Mouse (Mus musculus): Measurements from ENCODE around the gene B430218F22Rik. TPM values are rescaled to one million over a fixed set of nuclear protein-coding genes. Genes with fewer than 3 reads are reported as not detected.
"Not testable (repeated sequence)": the region's sequence is repeated elsewhere in the genome, so short reads cannot be mapped to it uniquely, and the experiment has no call there.

The B430218F22Rik gene
- 0.18 and 0.19 TPM in 2 replicates for polyA plus RNA-seq (2015; fragmentation: Nextera tagmentation; extraction: Ambion mirVana)

DNA sequence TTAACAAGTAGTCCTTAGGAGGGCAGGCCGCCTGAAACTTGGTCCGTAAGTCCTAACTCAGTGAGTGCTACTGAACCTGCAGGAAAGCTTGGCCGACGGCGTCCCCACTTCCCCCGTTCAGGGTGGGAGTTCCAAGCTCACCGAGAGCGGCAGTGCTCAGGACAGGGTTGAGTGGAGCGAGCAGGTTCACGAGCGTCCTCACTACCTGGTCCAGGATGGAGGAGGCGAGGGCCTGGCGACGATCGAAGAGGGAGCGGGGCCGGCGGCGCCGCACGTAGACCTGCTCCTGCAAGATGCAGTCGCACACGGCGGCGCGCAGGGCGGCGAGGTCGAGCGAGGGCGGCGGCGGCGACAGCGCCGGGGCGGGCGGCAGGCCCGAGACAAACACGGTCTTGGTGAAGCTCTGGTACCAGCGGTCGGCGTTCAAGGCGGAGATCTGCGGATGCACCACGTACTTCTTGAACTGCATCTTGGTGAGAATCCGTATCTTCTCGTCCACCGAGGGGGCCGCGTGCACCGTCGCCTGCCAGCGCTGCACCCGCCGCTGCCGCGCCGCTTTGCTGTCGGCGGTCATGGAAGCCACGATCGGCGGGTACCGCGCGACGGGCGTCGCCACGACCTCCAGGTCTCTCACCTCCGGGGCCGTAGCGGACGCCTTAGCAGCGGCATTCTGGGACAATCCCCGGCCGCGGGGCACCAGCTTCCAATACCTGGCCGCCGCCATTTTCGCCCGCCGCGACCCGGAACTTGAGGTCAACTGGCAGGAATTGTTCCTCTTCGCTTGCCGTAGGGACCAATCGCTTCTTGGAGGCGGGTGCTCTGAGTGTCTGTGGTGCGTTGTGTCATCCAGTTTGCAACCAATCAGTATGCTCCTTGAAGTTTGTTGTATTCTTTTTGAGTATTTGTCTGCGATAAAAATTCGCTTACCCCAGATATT lies at the start of gene B430218F22Rik, which contains the start of gene Mrps30:
Gene B430218F22Rik (plus strand): TSS at position 120 of the 937 bp plus-strand sequence.
Gene Mrps30 (minus strand): TSS at position 742 of the 937 bp plus-strand sequence.
- Histone ChIP-seq H3K4me3 (ENCODE audit: low read depth, low read length) (peak within 1 kb of the TSS; percentile 92), H3K27ac (ENCODE audit: low read length) (peak within 1 kb of the TSS; percentile 74), H3K27me3 (ENCODE audit: control insufficient read depth, insufficient read depth, low read depth, low read length) (no peaks in the 10 kb centered on the region), H3K36me3 (ENCODE audit: control insufficient read depth, insufficient read depth) (peaks cover 17% of the 10 kb centered on the region), H3K9me3 (replicated peaks; ENCODE audit: control insufficient read depth, low read length) (no peaks in the 10 kb centered on the region), H3K4me2 (ENCODE audit: low read depth, low read length) (peak within 1 kb of the TSS; percentile 84), H3K9ac (ENCODE audit: low read depth, low read length) (peak within 1 kb of the TSS; percentile 85), H3K4me1 (ENCODE audit: control insufficient read depth, low read depth, low read length) (peaks cover 2% of the 10 kb centered on the region; the same call in 1 of the 2 replicates)
- ATAC-seq (ENCODE audit: low read depth): peak; percentile 97
- WGBS (ENCODE audit: insufficient replicate concordance): under 1% methylated on average over 93 of the region's 93 CpGs

DNA sequence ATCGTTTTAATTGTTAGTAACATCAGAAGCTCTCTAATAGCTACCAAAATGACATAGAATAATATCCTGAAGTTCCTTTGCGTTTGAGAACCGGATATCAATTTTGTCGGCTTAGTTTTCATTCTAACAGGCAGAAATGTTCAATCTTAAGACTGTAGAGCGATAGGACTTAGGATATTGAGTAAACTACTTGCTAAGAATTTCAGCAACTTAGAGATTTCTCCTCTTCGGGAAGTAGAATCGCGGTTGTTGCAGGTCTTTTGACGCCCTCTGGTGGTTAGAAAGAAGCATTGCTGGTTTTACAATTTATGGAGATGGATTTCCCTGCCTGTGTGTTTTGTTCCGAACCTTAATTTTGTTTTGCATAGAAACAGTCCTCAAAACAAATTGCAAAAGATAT lies 36.2 kb upstream of the B430218F22Rik start:
- Histone ChIP-seq H3K4me3 (ENCODE audit: low read depth, low read length) (no peak overlapping the region), H3K27me3 (ENCODE audit: control insufficient read depth, insufficient read depth, low read depth, low read length) (no peaks in the 10 kb centered on the region), H3K4me2 (ENCODE audit: low read depth, low read length) (no peak overlapping the region), H3K9me3 (replicated peaks; ENCODE audit: control insufficient read depth, low read length) (no peaks in the 10 kb centered on the region), H3K9ac (ENCODE audit: low read depth, low read length) (no peak overlapping the region), H3K36me3 (ENCODE audit: control insufficient read depth, insufficient read depth) (no peaks in the 10 kb centered on the region), H3K27ac (ENCODE audit: low read length) (no peak overlapping the region), H3K4me1 (ENCODE audit: control insufficient read depth, low read depth, low read length) (no peaks in the 10 kb centered on the region)
- WGBS (ENCODE audit: insufficient replicate concordance): 20% methylated on average over 10 of the region's 10 CpGs
- ATAC-seq (ENCODE audit: low read depth): no peak

DNA sequence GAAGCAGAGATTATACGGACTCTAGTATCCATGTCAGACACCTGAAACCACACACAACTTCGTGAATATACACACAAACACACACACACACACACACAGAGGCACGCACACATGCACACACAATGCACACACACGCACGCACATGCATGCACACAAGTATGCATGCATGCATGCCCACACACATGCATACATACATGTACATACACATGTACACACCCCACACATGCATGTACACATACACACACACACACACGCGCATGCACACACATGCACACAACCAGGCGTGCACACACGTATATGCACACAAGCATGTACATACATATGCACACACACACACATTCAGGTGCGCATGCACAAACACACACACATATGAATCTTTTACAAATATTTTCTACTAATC lies 35.6 kb upstream of the B430218F22Rik start:
- no peak for ATAC-seq (ENCODE audit: low read depth)
- 76% methylated on average over 10 of the region's 10 CpGs for WGBS (ENCODE audit: insufficient replicate concordance)

DNA sequence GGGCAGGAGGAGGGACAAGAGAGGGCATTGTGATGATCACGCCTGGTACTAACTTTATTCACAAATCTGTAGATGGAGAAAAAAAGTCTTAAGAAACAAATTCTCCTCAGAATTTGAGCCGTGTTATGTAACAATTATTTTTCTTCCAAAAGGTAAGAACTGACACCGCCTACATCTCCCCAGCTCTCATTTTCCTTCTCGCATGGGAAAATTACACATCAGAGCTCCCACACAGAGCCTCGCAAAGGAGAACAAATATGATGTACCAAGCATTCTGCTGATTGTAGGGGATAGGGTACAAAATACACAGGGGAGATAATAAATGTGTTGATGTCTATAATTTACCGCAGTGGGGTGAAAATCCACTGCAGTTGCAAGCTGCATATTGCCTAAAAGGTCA lies 23.1 kb upstream of the B430218F22Rik start:
- Histone ChIP-seq H3K9me3 (replicated peaks; ENCODE audit: control insufficient read depth, low read length) (no peaks in the 10 kb centered on the region), H3K4me1 (ENCODE audit: control insufficient read depth, low read depth, low read length) (no peaks in the 10 kb centered on the region), H3K4me2 (ENCODE audit: low read depth, low read length) (no peak overlapping the region), H3K36me3 (ENCODE audit: control insufficient read depth, insufficient read depth) (no peaks in the 10 kb centered on the region), H3K27me3 (ENCODE audit: control insufficient read depth, insufficient read depth, low read depth, low read length) (no peaks in the 10 kb centered on the region), H3K4me3 (ENCODE audit: low read depth, low read length) (no peak overlapping the region), H3K27ac (ENCODE audit: low read length) (no peak overlapping the region), H3K9ac (ENCODE audit: low read depth, low read length) (no peak overlapping the region)
- no peak for ATAC-seq (ENCODE audit: low read depth)
- 68% methylated on average over 6 of the region's 6 CpGs for WGBS (ENCODE audit: insufficient replicate concordance)

More for the DNA sequence above, 35.6 kb upstream of the B430218F22Rik start:
- H3K9ac ChIP-seq (ENCODE audit: low read depth, low read length): no peak overlapping the region
- H3K27ac ChIP-seq (ENCODE audit: low read length): no peak overlapping the region
- H3K27me3 ChIP-seq (ENCODE audit: control insufficient read depth, insufficient read depth, low read depth, low read length): no peaks in the 10 kb centered on the region
- no peaks in the 10 kb centered on the region for H3K4me1 ChIP-seq (ENCODE audit: control insufficient read depth, low read depth, low read length)
- no peaks in the 10 kb centered on the region for H3K36me3 ChIP-seq (ENCODE audit: control insufficient read depth, insufficient read depth)
- H3K4me3 ChIP-seq (ENCODE audit: low read depth, low read length): no peak overlapping the region
- no peak overlapping the region for H3K4me2 ChIP-seq (ENCODE audit: low read depth, low read length)
- H3K9me3 ChIP-seq (replicated peaks; ENCODE audit: control insufficient read depth, low read length): no peaks in the 10 kb centered on the region

DNA sequence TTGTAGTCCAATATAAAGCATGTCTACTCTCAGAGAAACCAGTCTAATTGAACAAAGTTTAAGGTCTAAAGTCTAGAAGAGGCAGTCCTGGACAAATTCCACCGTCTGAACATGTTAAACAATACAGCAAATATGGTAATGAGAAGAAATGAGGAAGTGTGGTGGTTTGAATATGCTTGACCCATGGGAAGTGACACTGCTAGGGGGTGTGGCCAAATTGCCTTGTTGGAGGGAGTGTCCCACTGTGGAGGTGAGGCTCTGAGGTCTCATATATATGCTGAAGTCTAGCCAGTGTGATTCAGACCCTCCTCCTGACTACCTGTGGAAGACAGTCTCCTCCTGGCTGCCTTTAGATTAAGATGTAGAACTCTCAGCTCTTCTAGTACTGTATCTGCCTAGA lies 20.7 kb upstream of the B430218F22Rik start:
- no peak overlapping the region for H3K27ac ChIP-seq (ENCODE audit: low read length)
- no peaks in the 10 kb centered on the region for H3K27me3 ChIP-seq (ENCODE audit: control insufficient read depth, insufficient read depth, low read depth, low read length)
- no peaks in the 10 kb centered on the region for H3K9me3 ChIP-seq (replicated peaks; ENCODE audit: control insufficient read depth, low read length)
- H3K36me3 ChIP-seq (ENCODE audit: control insufficient read depth, insufficient read depth): no peaks in the 10 kb centered on the region
- no peak for ATAC-seq (ENCODE audit: low read depth)
- H3K4me1 ChIP-seq (ENCODE audit: control insufficient read depth, low read depth, low read length): no peaks in the 10 kb centered on the region
- H3K4me2 ChIP-seq (ENCODE audit: low read depth, low read length): no peak overlapping the region
- H3K4me3 ChIP-seq (ENCODE audit: low read depth, low read length): no peak overlapping the region
- WGBS (ENCODE audit: insufficient replicate concordance): 19% methylated on average over 1 of the region's 1 CpGs
- H3K9ac ChIP-seq (ENCODE audit: low read depth, low read length): no peak overlapping the region

DNA sequence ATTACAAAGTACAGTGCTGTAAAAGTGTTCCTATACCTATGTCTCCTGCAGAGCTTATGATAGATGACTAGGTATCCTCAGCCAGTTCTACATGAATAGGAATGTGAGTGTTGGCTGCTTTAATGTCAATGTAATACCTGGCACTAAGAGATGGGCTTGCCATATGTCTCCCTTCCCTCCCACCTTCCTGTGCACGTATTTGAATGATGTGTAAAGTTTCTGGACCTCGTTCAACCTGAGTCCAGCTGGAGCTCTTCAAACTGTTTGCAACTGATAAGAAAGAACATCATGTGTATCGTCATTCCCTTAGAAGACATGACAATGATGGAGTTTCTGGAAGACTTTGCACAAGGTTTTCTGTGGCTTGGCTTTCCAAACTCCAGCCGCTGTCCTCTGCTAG lies 13.6 kb upstream of the B430218F22Rik start:
- H3K9ac ChIP-seq (ENCODE audit: low read depth, low read length): no peak overlapping the region
- ATAC-seq (ENCODE audit: low read depth): no peak
- H3K36me3 ChIP-seq (ENCODE audit: control insufficient read depth, insufficient read depth): 0 out of 2 replicates have a peak, but pooled peaks cover 2% of the 10 kb centered on the region
- H3K4me1 ChIP-seq (ENCODE audit: control insufficient read depth, low read depth, low read length): no peaks in the 10 kb centered on the region
- 51% methylated on average over 4 of the region's 4 CpGs for WGBS (ENCODE audit: insufficient replicate concordance)
- H3K27me3 ChIP-seq (ENCODE audit: control insufficient read depth, insufficient read depth, low read depth, low read length): no peaks in the 10 kb centered on the region
- no peak overlapping the region for H3K27ac ChIP-seq (ENCODE audit: low read length)
- H3K4me3 ChIP-seq (ENCODE audit: low read depth, low read length): no peak overlapping the region
- no peak overlapping the region for H3K4me2 ChIP-seq (ENCODE audit: low read depth, low read length)
- no peaks in the 10 kb centered on the region for H3K9me3 ChIP-seq (replicated peaks; ENCODE audit: control insufficient read depth, low read length)

DNA sequence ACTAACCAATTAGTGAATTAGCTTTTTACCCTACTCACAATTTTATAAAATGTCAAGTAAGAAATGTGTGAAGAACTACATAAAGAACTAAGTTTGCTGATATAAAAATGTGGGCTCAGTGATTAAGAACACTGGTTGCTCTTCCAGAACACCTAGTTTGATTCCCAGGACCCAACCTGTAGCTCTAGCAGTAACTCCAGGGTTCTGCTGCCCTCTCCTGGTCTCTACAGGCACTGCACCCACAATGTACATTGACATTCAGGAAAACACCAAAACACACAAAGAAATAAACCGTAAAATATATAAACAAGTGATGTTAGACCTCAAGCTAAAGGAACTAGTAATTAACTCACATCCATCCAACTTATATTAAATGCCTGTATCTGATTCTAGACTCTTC lies 7.3 kb upstream of the B430218F22Rik start:
- Histone ChIP-seq H3K4me1 (ENCODE audit: control insufficient read depth, low read depth, low read length) (no peaks in the 10 kb centered on the region), H3K4me3 (ENCODE audit: low read depth, low read length) (no peak overlapping the region), H3K27me3 (ENCODE audit: control insufficient read depth, insufficient read depth, low read depth, low read length) (no peaks in the 10 kb centered on the region), H3K27ac (ENCODE audit: low read length) (no peak overlapping the region), H3K36me3 (ENCODE audit: control insufficient read depth, insufficient read depth) (peaks cover 19% of the 10 kb centered on the region), H3K9me3 (replicated peaks; ENCODE audit: control insufficient read depth, low read length) (no peaks in the 10 kb centered on the region), H3K9ac (ENCODE audit: low read depth, low read length) (no peak overlapping the region), H3K4me2 (ENCODE audit: low read depth, low read length) (no peak overlapping the region)
- WGBS (ENCODE audit: insufficient replicate concordance): 56% methylated on average over 1 of the region's 1 CpGs
- ATAC-seq (ENCODE audit: low read depth): no peak

DNA sequence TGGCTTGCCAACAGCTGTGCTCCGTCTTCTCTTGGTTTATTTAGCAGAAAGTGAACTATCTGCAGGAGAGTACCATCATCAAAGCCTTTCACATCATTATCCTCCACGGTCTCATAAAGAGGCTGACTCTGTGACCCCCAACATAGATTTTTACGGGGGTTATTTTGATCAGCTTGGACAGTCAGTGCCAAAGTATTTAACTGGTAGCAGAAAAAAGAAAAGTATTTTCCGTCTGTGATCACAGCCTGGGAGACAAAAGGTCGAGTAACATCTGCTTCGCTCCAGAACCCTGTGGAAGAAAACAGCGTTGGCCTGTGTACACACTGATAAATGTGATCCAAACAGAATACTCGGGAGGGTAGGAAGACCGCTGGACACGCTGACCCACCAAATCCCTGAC lies 6.0 kb upstream of the B430218F22Rik start:
- Histone ChIP-seq H3K27ac (ENCODE audit: low read length) (no peak overlapping the region), H3K9ac (ENCODE audit: low read depth, low read length) (no peak overlapping the region), H3K27me3 (ENCODE audit: control insufficient read depth, insufficient read depth, low read depth, low read length) (no peaks in the 10 kb centered on the region), H3K4me2 (ENCODE audit: low read depth, low read length) (no peak overlapping the region), H3K9me3 (replicated peaks; ENCODE audit: control insufficient read depth, low read length) (no peaks in the 10 kb centered on the region), H3K4me3 (ENCODE audit: low read depth, low read length) (no peak overlapping the region), H3K4me1 (ENCODE audit: control insufficient read depth, low read depth, low read length) (no peaks in the 10 kb centered on the region), H3K36me3 (ENCODE audit: control insufficient read depth, insufficient read depth) (peaks cover 23% of the 10 kb centered on the region)
- 79% methylated on average over 10 of the region's 10 CpGs for WGBS (ENCODE audit: insufficient replicate concordance)
- ATAC-seq (ENCODE audit: low read depth): no peak

DNA sequence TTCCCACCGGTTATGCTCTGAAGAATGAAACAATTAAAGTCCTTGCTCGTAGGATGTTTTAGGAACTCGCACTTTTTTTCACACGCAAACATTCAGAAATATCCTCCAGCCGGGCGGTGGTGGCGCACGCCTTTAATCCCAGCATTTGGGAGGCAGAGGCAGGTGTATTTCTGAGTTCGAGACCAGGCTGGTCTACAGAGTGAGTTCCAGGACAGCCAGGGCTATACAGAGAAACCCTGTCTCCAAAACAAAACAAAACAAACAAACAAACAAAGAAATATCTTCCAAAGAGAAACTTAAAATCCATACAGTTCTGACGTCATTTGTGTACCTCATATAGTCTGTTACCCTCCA lies 995 bp downstream of the B430218F22Rik start:
- peak overlapping the region; percentile 61 for H3K4me2 ChIP-seq (ENCODE audit: low read depth, low read length)
- ATAC-seq (ENCODE audit: low read depth): peak; percentile 20

More for the DNA sequence above, 995 bp downstream of the B430218F22Rik start:
- not testable (repeated sequence) for H3K9me3 ChIP-seq (replicated peaks; ENCODE audit: control insufficient read depth, low read length); H3K4me1 ChIP-seq (ENCODE audit: control insufficient read depth, low read depth, low read length); H3K27me3 ChIP-seq (ENCODE audit: control insufficient read depth, insufficient read depth, low read depth, low read length)
- Histone ChIP-seq H3K4me3 (ENCODE audit: low read depth, low read length) (peak overlapping the region; percentile 92), H3K36me3 (ENCODE audit: control insufficient read depth, insufficient read depth) (peaks cover 15% of the 10 kb centered on the region), H3K9ac (ENCODE audit: low read depth, low read length) (peak overlapping the region; percentile 85), H3K27ac (ENCODE audit: low read length) (peak overlapping the region; percentile 55)
- WGBS (ENCODE audit: insufficient replicate concordance): 8% methylated on average over 10 of the region's 10 CpGs

All from liver, embryonic 16.5 days (tissue).